Mouse (Mus musculus) C2C12 (cell line): ENCODE results near the gene Spata5.

ENCODE experiments used
- CTCF ChIP-seq: IDR thresholded peaks from one replicate; pipeline ENCODE4 v1.5.1; 2011; ENCODE audit not compliant: control insufficient read depth, insufficient read depth, insufficient read length
- USF1 ChIP-seq: IDR thresholded peaks from one replicate; pipeline ENCODE4 v1.6.1; 2011; ENCODE audit warnings: low read depth, mild to moderate bottlenecking, control low read depth, moderate library complexity

- TF ChIP-seq CTCF (no peak), USF1 (no peak)
Measured at GRCm38 (mm10) chr3:37585967-37586730, 166.5 kb downstream of the Spata5 start.
